Mouse (Mus musculus) testis, adult 2 months (tissue): ENCODE measurements at regions not wholly inside any gene's neighbourhood (a gene's known extent, or its start where the extent isn't known, plus 50 kb on each side); places are given as distances from the start of the nearest gene placed in this dataset.

Experiments
- H3K27ac ChIP-seq: fragments of 200-500 bp; 2 replicates; pipeline ENCODE4 v1.5.1; 2012; ENCODE audit warnings: low read depth, low read length; ENCODE audit not compliant: control insufficient read depth, insufficient read depth
- H3K27me3 ChIP-seq: fragments of 200-500 bp; 2 replicates; pipeline ENCODE4 v1.6.1; 2012; ENCODE audit warnings: mild to moderate bottlenecking, low read length, moderate library complexity; ENCODE audit not compliant: control insufficient read depth, insufficient read depth
- H3K36me3 ChIP-seq: fragments of 200-500 bp; 2 replicates; pipeline ENCODE4 v1.6.1; 2012; ENCODE audit warnings: mild to moderate bottlenecking, low read length; ENCODE audit not compliant: control insufficient read depth, insufficient read depth
- H3K4me1 ChIP-seq: fragments of 200-500 bp; 2 replicates; pipeline ENCODE4 v1.6.1; 2012; ENCODE audit warnings: low read length; ENCODE audit not compliant: control insufficient read depth, insufficient read depth
- H3K4me3 ChIP-seq: fragments of 200-500 bp; 2 replicates; pipeline ENCODE4 v1.5.1; 2012; ENCODE audit warnings: low read depth, mild to moderate bottlenecking, low read length, moderate library complexity, mixed read lengths; ENCODE audit not compliant: control insufficient read depth
- CTCF ChIP-seq: fragments of 200-500 bp; IDR thresholded peaks from 2 replicates; pipeline ENCODE4 v1.5.1; 2012; ENCODE audit warnings: low read depth, mild to moderate bottlenecking, inconsistent platforms, low read length, moderate library complexity; ENCODE audit not compliant: control insufficient read depth, insufficient read depth, insufficient replicate concordance
- POLR2A ChIP-seq: fragments of 200-500 bp; IDR thresholded peaks from 2 replicates; pipeline ENCODE4 v1.6.1; 2012; ENCODE audit warnings: low read depth, mild to moderate bottlenecking, inconsistent platforms, low read length, moderate library complexity; ENCODE audit not compliant: control insufficient read depth

DNA sequence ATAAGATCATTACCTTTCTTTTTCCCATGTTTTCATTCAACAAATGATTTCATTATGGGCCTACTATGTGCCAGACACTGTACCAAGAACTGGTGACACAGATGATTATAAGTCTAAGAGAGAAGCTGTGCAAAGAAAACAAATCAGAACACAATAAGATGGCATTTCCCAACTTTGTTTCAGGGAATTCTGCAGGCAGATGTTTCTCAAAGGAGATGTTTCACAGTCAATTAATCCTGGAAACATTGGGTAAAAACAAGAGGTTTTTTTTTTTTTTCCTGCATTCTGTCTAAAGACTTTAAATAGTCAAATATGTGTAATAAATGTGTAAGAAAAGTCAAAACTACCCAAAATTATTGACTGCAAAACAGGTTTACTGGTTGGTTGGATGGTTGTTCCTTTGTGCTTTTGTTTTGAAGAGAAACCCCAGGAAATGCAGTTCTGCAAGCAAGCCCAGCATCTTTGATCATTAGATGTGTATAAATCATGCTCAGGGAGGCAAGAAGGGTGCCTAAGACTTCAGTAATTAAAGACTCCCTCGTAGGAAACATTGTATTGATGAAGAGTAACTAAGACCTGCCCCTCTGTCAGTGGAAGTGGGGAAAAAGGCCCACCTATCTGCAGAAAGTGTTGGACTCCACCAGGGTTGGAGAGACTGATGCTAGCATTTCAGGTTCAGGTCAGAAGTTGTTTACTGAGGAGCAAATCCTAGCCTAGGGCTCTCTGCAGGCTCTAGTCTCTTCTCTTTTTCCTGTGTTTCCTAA is 249.1 kb upstream of the Paip1 start:
- H3K4me3 ChIP-seq, result no peak overlapping the region
- no peak for TF ChIP-seq POLR2A
- TF ChIP-seq CTCF, result no peak
- H3K27ac ChIP-seq, result no peak overlapping the region
- no peaks in the 10 kb centered on the region for H3K27me3 ChIP-seq
- H3K4me1 ChIP-seq, result no peaks in the 10 kb centered on the region
- no peaks in the 10 kb centered on the region for H3K36me3 ChIP-seq

DNA sequence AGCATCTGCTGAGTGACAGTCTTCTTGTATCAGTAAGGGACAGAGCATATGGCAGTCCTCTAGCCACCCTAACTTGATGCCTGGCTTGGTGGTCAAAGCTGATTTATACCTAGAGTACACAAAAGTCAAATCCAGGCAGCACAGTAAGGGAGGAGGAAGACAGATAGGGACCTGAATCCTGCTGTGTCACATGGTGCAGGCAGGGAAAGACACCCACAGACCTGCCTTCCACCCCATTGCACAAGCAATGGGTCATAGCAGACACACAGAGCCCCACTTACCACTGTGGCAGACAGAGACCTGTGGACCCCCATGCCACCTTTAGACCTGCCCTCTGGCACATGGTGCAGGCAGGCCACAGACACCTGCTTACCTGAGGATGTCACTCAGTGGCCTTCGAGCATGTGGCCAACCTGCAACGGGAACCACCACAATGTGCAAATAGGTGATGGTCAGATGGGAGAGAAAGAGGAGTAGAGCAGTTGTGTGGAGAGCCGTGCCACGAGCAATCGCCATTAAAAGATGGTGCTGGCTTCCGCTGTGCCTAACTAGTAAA is 244.0 kb upstream of the Paip1 start:
- TF ChIP-seq CTCF, result no peak
- no peak for TF ChIP-seq POLR2A
- Histone ChIP-seq H3K27me3 (no peaks in the 10 kb centered on the region), H3K36me3 (no peaks in the 10 kb centered on the region), H3K27ac (no peak overlapping the region), H3K4me1 (no peaks in the 10 kb centered on the region), H3K4me3 (no peak overlapping the region)

DNA sequence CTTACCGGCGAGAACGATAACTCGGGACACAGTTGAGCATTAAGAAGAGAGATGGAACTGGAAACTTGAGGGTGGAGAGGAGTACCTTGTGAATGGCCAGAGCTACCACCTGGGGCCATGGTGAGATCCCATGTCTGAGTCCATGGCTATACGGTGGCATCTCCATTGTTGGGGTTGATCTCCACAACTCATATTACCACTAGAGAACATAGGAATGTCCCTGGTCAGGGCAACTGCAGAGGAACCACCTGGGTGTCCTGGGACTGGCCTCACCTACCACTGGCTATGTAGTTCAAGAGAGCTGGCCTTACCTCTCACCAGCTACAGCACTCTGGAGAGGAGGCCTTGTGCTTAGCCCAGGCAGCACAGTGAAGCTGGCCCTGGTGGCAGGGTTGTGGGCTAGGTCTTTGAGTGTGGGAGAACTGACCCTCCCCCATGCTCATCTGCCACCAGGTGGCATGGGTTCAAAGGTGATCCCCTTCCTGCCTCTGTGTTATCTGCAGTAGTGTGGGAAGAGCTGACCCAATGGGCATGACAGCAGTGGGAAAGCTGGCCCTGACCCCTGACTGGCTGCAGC is 242.7 kb upstream of the Paip1 start:
- no peak overlapping the region for H3K27ac ChIP-seq
- no peaks in the 10 kb centered on the region for H3K27me3 ChIP-seq
- H3K36me3 ChIP-seq, result no peaks in the 10 kb centered on the region
- no peak for TF ChIP-seq POLR2A
- no peak for TF ChIP-seq CTCF
- H3K4me3 ChIP-seq, result no peak overlapping the region
- no peaks in the 10 kb centered on the region for H3K4me1 ChIP-seq

DNA sequence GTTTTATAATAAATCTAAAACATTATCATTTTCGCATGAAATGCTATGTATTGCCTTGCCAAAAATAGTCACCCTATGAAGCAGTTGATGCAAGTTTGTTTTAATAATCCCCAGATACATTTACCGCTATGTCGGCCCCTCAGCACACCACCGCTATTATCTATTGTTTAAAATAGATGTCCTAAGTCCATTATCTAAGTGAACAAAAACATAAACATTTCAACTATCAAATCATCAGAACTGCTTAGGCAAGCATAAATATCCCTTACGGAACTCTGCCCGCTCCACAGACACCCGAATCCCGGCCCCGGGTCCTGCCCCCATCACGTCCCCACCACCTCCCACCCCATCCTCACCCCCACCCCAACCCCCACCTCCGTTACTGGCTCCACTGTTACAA is 196.8 kb upstream of the Paip1 start:
- Histone ChIP-seq H3K27me3 (no peaks in the 10 kb centered on the region), H3K36me3 (no peaks in the 10 kb centered on the region), H3K27ac (no peak overlapping the region), H3K4me3 (no peak overlapping the region), H3K4me1 (no peaks in the 10 kb centered on the region)
- no peak for TF ChIP-seq POLR2A
- no peak for TF ChIP-seq CTCF

DNA sequence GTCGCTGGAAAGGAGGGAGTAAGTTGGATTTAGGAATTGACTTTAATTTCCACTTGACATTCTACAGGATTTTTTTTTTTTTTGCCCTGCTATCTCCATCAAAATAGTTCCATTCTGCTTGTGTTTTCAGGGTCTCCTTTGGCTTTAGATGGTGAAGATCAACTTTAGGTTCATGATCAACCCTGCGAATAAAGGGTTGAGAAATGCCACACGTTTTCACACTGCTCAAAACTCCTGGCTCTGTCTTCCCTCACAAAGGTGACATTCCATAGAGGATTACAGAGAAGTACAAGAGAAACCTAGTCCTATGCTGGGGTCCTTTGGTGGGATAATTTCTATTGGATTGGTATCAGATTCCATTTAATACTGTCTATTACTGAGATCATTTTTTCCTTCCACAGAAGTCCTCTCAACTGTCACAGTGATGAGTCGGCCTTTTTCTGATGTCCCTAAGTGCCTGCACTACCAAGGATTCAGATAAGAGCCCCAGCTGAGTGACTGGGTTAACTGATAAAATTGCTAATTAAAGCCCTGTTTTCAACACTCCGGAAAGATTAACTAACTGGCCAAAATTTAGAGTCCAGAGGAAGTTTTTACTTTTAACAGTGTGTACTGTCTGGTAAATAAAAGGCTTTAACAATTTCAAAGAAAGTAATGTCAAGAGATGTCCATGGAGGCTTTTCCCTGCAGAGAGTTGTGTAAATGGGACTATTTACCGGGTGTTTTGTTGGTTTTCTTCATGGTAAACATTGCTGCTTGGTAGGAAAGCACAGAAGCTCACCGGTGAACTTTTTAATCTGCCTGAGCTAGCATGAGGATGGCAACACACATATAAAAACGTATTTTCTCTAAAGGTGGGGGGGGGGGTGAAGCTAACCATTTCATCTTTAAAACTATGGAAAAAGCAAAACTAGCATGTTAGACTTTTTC is 196.0 kb upstream of the Paip1 start:
- no peaks in the 10 kb centered on the region for H3K27me3 ChIP-seq
- no peak overlapping the region for H3K27ac ChIP-seq
- no peaks in the 10 kb centered on the region for H3K36me3 ChIP-seq
- TF ChIP-seq POLR2A (no peak), CTCF (no peak)
- H3K4me3 ChIP-seq, result no peak overlapping the region
- no peaks in the 10 kb centered on the region for H3K4me1 ChIP-seq

GRCm38 (mm10) chr13:119233030-119233385 is 195.4 kb upstream of the Paip1 start:
- Histone ChIP-seq H3K4me3 (no peak overlapping the region), H3K4me1 (no peaks in the 10 kb centered on the region), H3K27me3 (no peaks in the 10 kb centered on the region), H3K36me3 (no peaks in the 10 kb centered on the region), H3K27ac (no peak overlapping the region)
- TF ChIP-seq POLR2A (no peak), CTCF (no peak)

- Histone ChIP-seq H3K27me3 (no peaks in the 10 kb centered on the region), H3K4me1 (no peaks in the 10 kb centered on the region), H3K36me3 (no peaks in the 10 kb centered on the region), H3K27ac (no peak overlapping the region), H3K4me3 (no peak overlapping the region)
- TF ChIP-seq CTCF (no peak), POLR2A (no peak)
Measured at GRCm38 (mm10) chr13:119233869-119234268, 194.5 kb upstream of the Paip1 start.
